Mouse (Mus musculus): Measurements from ENCODE around the gene Myo19. TPM values are rescaled to one million over a fixed set of nuclear protein-coding genes. Genes with fewer than 3 reads are reported as not detected.

Myo19 gene
- polyA plus RNA-seq, 1 experiment from 2014 or later, result 16.4 TPM

GRCm38 (mm10) chr11:84932261-84932660 is 52.3 kb downstream of the Myo19 start:
- 16% methylated on average over 6 of the region's 6 CpGs for WGBS
- H3K27me3 ChIP-seq (ENCODE audit: low read depth, poor library complexity, severe bottlenecking), result no peaks in the 10 kb centered on the region

DNA sequence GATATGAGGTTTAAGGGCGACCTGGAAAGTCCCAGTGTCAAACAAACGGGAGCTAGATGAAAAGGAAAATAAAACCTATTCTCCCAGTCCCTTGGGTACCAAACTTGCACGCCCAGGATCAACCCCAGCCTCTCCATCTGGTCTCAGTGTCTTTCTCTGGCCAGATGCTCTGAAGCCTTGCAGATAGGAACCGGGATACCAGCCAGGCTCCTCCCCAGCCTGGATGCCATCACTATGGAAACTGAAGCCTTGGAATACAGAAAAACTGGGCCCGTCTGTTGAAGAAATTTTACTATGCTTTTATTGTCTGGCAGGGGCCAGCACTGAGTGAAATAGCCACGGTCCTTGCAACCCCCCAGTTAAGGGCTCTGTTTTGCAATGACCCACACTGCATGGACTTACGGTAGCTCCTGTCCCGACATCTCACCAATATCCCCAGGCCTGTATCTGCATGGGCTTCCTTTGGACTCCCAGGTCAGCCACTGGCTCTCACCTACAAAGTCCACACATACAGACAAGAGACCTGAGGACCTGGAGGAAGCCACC is 59.6 kb downstream of the Myo19 start:
- Histone ChIP-seq H3K36me3 (no peaks in the 10 kb centered on the region), H3K4me1 (peaks cover 14% of the 10 kb centered on the region), H3K4me3 (no peak overlapping the region), H3K9me3 (replicated peaks) (no peaks in the 10 kb centered on the region), H3K27me3 (ENCODE audit: low read depth, poor library complexity, severe bottlenecking) (peaks cover 19% of the 10 kb centered on the region), H3K27ac (no peak overlapping the region)
- WGBS, result 73% methylated on average over 8 of the region's 8 CpGs
- no peak for DNase-seq (ENCODE audit: low spot score)

More at GRCm38 (mm10) chr11:84932261-84932660, 52.3 kb downstream of the Myo19 start:
- Histone ChIP-seq H3K4me3 (no peak overlapping the region), H3K9me3 (replicated peaks) (no peaks in the 10 kb centered on the region), H3K36me3 (no peaks in the 10 kb centered on the region), H3K27ac (no peak overlapping the region), H3K4me1 (no peaks in the 10 kb centered on the region)
- DNase-seq (ENCODE audit: low spot score), result no peak

GRCm38 (mm10) chr11:84940140-84940539 is 60.2 kb downstream of the Myo19 start:
- no peak overlapping the region for H3K27ac ChIP-seq
- no peak for DNase-seq (ENCODE audit: low spot score)
- H3K9me3 ChIP-seq (replicated peaks), result no peaks in the 10 kb centered on the region
- H3K36me3 ChIP-seq, result no peaks in the 10 kb centered on the region
- H3K27me3 ChIP-seq (ENCODE audit: low read depth, poor library complexity, severe bottlenecking), result peaks cover 25% of the 10 kb centered on the region
- H3K4me1 ChIP-seq, result peaks cover 20% of the 10 kb centered on the region
- WGBS, result 85% methylated on average over 10 of the region's 10 CpGs
- H3K4me3 ChIP-seq, result no peak overlapping the region

- H3K4me1 ChIP-seq, result peaks cover 23% of the 10 kb centered on the region
- H3K9me3 ChIP-seq (replicated peaks), result no peaks in the 10 kb centered on the region
- under 1% methylated on average over 15 of the region's 15 CpGs for WGBS
- 0 out of 2 replicates have a peak overlapping the region, but pooled peaks have one; percentile 10 for H3K4me3 ChIP-seq
- H3K36me3 ChIP-seq, result no peaks in the 10 kb centered on the region
- peak; percentile 84 for DNase-seq (ENCODE audit: low spot score)
- H3K27me3 ChIP-seq (ENCODE audit: low read depth, poor library complexity, severe bottlenecking), result peaks cover 31% of the 10 kb centered on the region
- H3K27ac ChIP-seq, result no peak overlapping the region
These were observed 64.0 kb downstream of the Myo19 start for GRCm38 (mm10) chr11:84943948-84944347.

- no peaks in the 10 kb centered on the region for H3K9me3 ChIP-seq (replicated peaks)
- WGBS, result 3% methylated on average over 12 of the region's 12 CpGs
- no peak overlapping the region for H3K4me3 ChIP-seq
- H3K36me3 ChIP-seq, result no peaks in the 10 kb centered on the region
- H3K27ac ChIP-seq, result no peak overlapping the region
- peaks cover 23% of the 10 kb centered on the region for H3K4me1 ChIP-seq
- DNase-seq (ENCODE audit: low spot score), result no peak
- H3K27me3 ChIP-seq (ENCODE audit: low read depth, poor library complexity, severe bottlenecking), result peaks cover 31% of the 10 kb centered on the region
These were observed 64.9 kb downstream of the Myo19 start for GRCm38 (mm10) chr11:84944639-84945435.

DNA sequence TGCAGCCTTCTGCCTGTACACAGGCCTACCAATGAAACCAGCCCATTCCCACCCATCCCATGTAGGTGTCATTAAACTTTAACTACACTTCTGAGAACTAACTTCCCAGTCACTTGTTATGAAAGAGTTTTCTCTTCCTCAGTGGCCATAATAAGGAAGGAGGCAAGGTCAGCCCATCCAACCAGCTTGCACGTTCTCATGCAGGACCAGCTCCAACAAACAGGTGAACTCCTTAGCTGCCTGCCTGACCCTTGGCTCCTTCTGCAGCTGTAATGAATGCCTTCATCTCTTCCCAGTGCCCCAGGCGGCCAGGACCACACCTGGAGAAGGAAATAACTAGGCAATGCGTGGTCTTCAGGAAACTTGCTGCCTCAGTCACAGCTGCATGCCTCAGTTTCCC is 65.9 kb downstream of the Myo19 start:
- WGBS, result 52% methylated on average over 3 of the region's 3 CpGs
- Histone ChIP-seq H3K4me1 (peaks cover 23% of the 10 kb centered on the region), H3K27ac (no peak overlapping the region), H3K9me3 (replicated peaks) (no peaks in the 10 kb centered on the region), H3K4me3 (no peak overlapping the region), H3K27me3 (ENCODE audit: low read depth, poor library complexity, severe bottlenecking) (peaks cover 31% of the 10 kb centered on the region), H3K36me3 (no peaks in the 10 kb centered on the region)
- DNase-seq (ENCODE audit: low spot score), result no peak

- H3K4me3 ChIP-seq, result no peak overlapping the region
- whole genome bisulfite sequencing, result 80% methylated on average over 6 of the region's 6 CpGs
- H3K4me1 ChIP-seq, result peaks cover 23% of the 10 kb centered on the region
These were observed 67.3 kb downstream of the Myo19 start for GRCm38 (mm10) chr11:84947206-84947605.

DNA sequence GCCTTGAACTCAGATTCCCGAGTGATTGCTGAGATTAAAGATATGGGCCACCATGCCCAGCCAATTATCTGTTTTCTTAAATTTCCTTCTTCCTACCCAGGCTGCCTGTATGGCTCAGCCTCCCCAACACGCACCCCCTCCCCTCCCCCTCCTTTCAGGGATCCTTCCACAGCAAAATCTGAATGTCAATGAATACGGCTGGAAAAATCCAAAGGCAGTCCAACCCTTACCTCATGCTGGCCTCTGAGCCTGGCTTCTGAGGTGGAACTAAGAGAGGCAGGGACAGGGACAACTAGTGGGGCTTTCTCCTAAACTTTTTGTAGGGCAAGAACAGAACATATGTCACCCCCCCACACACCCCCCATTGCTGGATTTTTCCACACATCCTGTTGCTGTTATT is 68.2 kb downstream of the Myo19 start:
- 72% methylated on average over 3 of the region's 3 CpGs for WGBS
- H3K4me3 ChIP-seq, result no peak overlapping the region
- no peaks in the 10 kb centered on the region for H3K36me3 ChIP-seq
- peaks cover 23% of the 10 kb centered on the region for H3K4me1 ChIP-seq
- no peak overlapping the region for H3K27ac ChIP-seq
- H3K27me3 ChIP-seq (ENCODE audit: low read depth, poor library complexity, severe bottlenecking), result peaks cover 27% of the 10 kb centered on the region
- DNase-seq (ENCODE audit: low spot score), result no peak
- H3K9me3 ChIP-seq (replicated peaks), result no peaks in the 10 kb centered on the region

More at GRCm38 (mm10) chr11:84947206-84947605, 67.3 kb downstream of the Myo19 start:
- no peaks in the 10 kb centered on the region for H3K9me3 ChIP-seq (replicated peaks)
- no peak for DNase-seq (ENCODE audit: low spot score)
- H3K27me3 ChIP-seq (ENCODE audit: low read depth, poor library complexity, severe bottlenecking), result peaks cover 31% of the 10 kb centered on the region
- no peak overlapping the region for H3K27ac ChIP-seq
- H3K36me3 ChIP-seq, result no peaks in the 10 kb centered on the region

GRCm38 (mm10) chr11:84948526-84948925 is 68.6 kb downstream of the Myo19 start:
- no peaks in the 10 kb centered on the region for H3K9me3 ChIP-seq (replicated peaks)
- DNase-seq (ENCODE audit: low spot score), result no peak
- no peak overlapping the region for H3K27ac ChIP-seq
- no peak overlapping the region for H3K4me3 ChIP-seq
- 58% methylated on average over 3 of the region's 3 CpGs for WGBS
- H3K4me1 ChIP-seq, result peaks cover 20% of the 10 kb centered on the region
- no peaks in the 10 kb centered on the region for H3K36me3 ChIP-seq
- peaks cover 23% of the 10 kb centered on the region for H3K27me3 ChIP-seq (ENCODE audit: low read depth, poor library complexity, severe bottlenecking)

- Histone ChIP-seq H3K4me3 (no peak overlapping the region), H3K9me3 (replicated peaks) (no peaks in the 10 kb centered on the region), H3K36me3 (no peaks in the 10 kb centered on the region), H3K27me3 (ENCODE audit: low read depth, poor library complexity, severe bottlenecking) (peaks cover 20% of the 10 kb centered on the region), H3K27ac (no peak overlapping the region), H3K4me1 (peaks cover 5% of the 10 kb centered on the region)
- no peak for DNase-seq (ENCODE audit: low spot score)
- WGBS, result 31% methylated on average over 2 of the region's 2 CpGs
These were observed 72.7 kb downstream of the Myo19 start for GRCm38 (mm10) chr11:84952611-84953010.

DNA sequence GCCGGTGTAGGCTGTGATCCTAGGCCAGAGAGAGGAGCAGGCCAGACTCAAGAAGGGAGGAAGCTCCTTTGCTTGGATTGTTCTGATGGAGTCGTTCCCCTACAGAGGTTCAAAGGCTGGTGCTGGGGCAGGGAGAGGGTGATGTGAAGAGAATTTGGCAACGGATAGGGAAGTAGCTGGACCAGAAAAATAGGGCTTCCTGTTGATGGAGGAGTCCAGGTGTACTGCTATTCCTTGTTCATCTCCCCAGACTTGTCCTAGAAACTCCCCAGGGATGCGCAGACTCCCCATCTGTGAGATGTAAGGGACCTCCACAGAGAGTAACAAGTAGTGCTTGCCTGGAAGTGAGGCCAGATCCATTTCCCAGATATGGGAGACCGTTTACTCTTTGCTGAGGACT is 76.5 kb downstream of the Myo19 start:
- H3K4me3 ChIP-seq, result no peak overlapping the region
- no peaks in the 10 kb centered on the region for H3K9me3 ChIP-seq (replicated peaks)
- peaks cover 46% of the 10 kb centered on the region for H3K27me3 ChIP-seq (ENCODE audit: low read depth, poor library complexity, severe bottlenecking)
- no peak overlapping the region for H3K27ac ChIP-seq
- no peak for DNase-seq (ENCODE audit: low spot score)
- WGBS, result 32% methylated on average over 5 of the region's 5 CpGs
- H3K4me1 ChIP-seq, result peaks cover 30% of the 10 kb centered on the region
- H3K36me3 ChIP-seq, result no peaks in the 10 kb centered on the region

DNA sequence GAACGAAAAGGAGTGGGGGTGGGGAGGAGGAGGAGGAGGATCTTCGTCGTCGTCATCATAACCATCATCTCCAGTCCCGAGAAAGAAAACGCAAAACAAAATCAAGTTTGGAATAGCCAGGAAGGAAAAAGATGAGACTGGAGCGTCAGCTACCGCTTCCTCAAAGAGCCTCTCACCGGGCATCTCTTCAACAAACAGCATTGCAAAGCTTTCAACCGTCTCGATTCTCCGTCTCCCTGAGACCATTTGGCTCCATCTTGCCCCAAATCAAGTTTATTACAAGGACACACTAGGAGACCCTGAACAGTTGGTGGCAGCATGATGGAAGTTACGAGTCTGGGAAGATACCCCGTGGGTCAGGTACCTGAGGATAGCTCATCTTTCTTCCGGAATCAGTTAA is 77.2 kb downstream of the Myo19 start:
- no peak overlapping the region for H3K27ac ChIP-seq
- no peaks in the 10 kb centered on the region for H3K36me3 ChIP-seq
- no peak for DNase-seq (ENCODE audit: low spot score)
- 6% methylated on average over 15 of the region's 15 CpGs for WGBS
- peaks cover 30% of the 10 kb centered on the region for H3K4me1 ChIP-seq
- H3K9me3 ChIP-seq (replicated peaks), result no peaks in the 10 kb centered on the region
- H3K27me3 ChIP-seq (ENCODE audit: low read depth, poor library complexity, severe bottlenecking), result peaks cover 46% of the 10 kb centered on the region
- peak overlapping the region; percentile 45 for H3K4me3 ChIP-seq

GRCm38 (mm10) chr11:84957591-84958270 is 77.8 kb downstream of the Myo19 start, which contains the start of gene Car4:
Car4 (plus strand) TSS chr11:84957786.
- no peaks in the 10 kb centered on the region for H3K9me3 ChIP-seq (replicated peaks)
- peak; percentile 53 for DNase-seq (ENCODE audit: low spot score)
- H3K4me1 ChIP-seq, result peaks cover 30% of the 10 kb centered on the region
- WGBS, result under 1% methylated on average over 49 of the region's 49 CpGs
- H3K36me3 ChIP-seq, result no peaks in the 10 kb centered on the region
- peak within 1 kb of the TSS; percentile 45 for H3K4me3 ChIP-seq
- peaks cover 46% of the 10 kb centered on the region for H3K27me3 ChIP-seq (ENCODE audit: low read depth, poor library complexity, severe bottlenecking)
- no peak within 1 kb of the TSS for H3K27ac ChIP-seq
